Mouse (Mus musculus): ENCODE results near the gene Ccser1. TPM values are rescaled to one million over a fixed set of nuclear protein-coding genes. Genes with fewer than 3 reads are reported as not detected.

Gene Ccser1
- polyA plus RNA-seq, 1 experiment from 2014 or later: not detected

DNA sequence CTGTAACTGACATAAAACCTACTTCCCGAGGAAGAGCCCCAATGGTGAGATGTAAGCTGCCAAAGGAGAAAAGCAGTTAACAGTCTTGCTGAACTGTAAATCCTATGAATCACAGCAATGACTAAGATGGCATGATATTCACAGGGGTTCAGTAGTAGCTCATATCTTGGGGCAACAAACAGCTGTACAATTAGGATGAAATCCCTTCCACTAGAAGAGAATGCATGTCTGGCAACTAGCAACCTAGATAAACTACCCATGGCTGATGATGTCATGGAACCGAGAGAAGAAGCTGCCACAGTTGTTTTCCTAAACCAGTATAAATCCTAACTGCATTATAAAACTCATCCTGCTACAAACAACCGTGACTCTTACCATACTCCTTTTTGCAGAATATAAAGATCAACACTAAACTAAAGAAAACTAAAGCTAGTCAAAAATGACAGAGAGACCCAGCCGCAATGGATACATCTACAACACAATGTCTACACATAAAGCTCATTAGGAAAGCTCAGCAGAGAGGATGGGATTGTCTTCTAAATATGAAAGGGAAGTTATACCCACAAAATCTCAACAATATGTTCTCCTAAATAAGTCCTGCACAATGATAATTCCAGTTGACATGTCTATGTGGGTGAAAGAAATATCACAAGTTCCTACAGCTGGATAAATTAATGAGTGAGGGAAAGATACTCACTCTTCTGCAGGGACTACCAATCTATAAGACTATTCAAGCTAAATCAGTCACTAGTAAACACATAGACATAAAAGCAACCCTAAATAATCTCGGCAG, 550.2 kb downstream of the Ccser1 start:
- H3K27ac ChIP-seq: no peak overlapping the region
- no peak overlapping the region for H3K4me3 ChIP-seq (ENCODE audit: inconsistent target)
- H3K79me2 ChIP-seq (ENCODE audit: inconsistent target): no peaks in the 10 kb centered on the region
- 78% methylated on average over 5 of the region's 5 CpGs for WGBS (ENCODE audit: missing documents)
- no peaks in the 10 kb centered on the region for H3K36me3 ChIP-seq (ENCODE audit: inconsistent target)

DNA sequence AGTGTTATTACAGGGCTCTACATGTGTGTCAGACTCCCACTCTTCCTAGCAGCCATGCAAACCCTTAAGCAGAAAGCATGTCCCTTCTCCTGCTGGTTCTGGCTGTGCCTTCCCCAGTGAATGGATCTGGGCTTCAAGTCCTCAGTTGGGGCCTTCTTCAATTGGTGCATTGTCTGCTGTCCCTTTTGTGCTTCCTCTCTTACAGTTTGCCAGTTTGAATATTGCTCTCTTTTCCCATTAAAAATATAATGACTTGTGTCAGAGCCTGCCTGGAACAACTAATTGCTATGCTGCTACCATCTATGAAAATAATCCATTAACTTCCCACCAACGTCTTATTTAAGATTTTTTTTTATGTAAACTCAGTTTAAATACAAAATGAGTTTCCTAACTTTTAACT, 566.2 kb downstream of the Ccser1 start:
- 40% methylated on average over 1 of the region's 1 CpGs for WGBS (ENCODE audit: missing documents)
- no peak overlapping the region for H3K27ac ChIP-seq
- no peaks in the 10 kb centered on the region for H3K36me3 ChIP-seq (ENCODE audit: inconsistent target)
- no peaks in the 10 kb centered on the region for H3K79me2 ChIP-seq (ENCODE audit: inconsistent target)
- no peak overlapping the region for H3K4me3 ChIP-seq (ENCODE audit: inconsistent target)

DNA sequence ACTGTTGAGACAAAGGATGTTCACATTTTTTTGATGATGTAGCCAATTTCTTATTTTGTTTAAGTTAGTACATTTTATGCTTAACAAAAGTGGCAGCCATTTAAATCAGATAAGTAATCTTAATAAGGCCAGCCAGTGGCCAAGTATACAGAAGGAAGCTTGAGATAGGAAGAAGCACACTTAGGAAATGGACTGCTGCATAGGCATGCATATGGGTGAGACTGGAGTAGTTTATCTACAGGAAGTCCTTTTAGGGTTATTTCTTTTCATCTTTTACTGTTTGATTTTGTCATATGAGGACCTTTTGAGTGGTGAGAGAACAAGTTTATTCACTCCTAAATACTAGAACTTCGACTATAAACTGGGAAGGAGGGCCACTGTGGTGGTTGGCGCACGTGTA, 582.0 kb downstream of the Ccser1 start:
- Histone ChIP-seq H3K4me3 (ENCODE audit: inconsistent target) (no peak overlapping the region), H3K27ac (no peak overlapping the region), H3K36me3 (ENCODE audit: inconsistent target) (no peaks in the 10 kb centered on the region), H3K79me2 (ENCODE audit: inconsistent target) (no peaks in the 10 kb centered on the region)
- WGBS (ENCODE audit: missing documents): 96% methylated on average over 3 of the region's 3 CpGs

DNA sequence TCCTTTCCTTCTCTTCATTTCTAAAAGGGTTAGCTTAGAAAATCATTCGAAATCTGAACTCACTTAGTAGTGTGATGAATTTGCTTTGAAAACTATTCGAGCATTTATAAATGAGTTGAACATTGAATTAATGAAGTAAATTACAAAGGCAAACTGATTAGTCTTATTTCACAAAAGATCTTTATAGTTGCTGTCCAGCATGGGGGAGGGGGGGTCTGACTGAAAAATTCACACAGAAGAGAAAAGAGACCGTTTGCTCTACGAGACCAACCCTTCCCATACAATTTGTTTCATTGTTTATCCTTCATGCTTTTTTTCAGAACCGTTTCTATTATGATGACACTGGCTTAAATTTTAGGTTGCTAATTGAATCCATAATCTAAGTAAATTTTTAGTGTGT, 583.3 kb downstream of the Ccser1 start:
- H3K27ac ChIP-seq: no peak overlapping the region
- no peak overlapping the region for H3K4me3 ChIP-seq (ENCODE audit: inconsistent target)
- WGBS (ENCODE audit: missing documents): 89% methylated on average over 4 of the region's 5 CpGs
- H3K79me2 ChIP-seq (ENCODE audit: inconsistent target): no peaks in the 10 kb centered on the region
- H3K36me3 ChIP-seq (ENCODE audit: inconsistent target): no peaks in the 10 kb centered on the region

DNA sequence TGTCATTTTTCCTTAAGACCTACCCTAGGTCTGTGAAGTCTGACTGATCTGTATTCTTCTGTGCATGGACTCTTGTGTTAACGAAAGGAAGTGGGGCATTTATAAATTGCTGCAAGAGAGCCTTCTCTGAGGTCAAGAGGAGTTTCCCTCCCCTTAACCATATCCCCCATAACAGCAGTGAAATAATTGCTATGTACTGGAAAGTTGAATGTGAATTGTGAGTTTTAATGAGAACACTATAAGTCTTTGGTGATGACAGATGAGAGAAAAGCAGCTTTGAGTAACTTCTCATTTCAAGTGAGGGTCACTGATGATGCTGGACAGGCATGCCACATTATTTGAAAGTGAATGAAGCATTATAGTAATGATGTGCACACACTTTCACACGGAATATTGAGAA, 585.7 kb downstream of the Ccser1 start:
- Histone ChIP-seq H3K27ac (no peak overlapping the region), H3K79me2 (ENCODE audit: inconsistent target) (no peaks in the 10 kb centered on the region), H3K4me3 (ENCODE audit: inconsistent target) (no peak overlapping the region), H3K36me3 (ENCODE audit: inconsistent target) (no peaks in the 10 kb centered on the region)
- 75% methylated on average over 2 of the region's 2 CpGs for WGBS (ENCODE audit: missing documents)

DNA sequence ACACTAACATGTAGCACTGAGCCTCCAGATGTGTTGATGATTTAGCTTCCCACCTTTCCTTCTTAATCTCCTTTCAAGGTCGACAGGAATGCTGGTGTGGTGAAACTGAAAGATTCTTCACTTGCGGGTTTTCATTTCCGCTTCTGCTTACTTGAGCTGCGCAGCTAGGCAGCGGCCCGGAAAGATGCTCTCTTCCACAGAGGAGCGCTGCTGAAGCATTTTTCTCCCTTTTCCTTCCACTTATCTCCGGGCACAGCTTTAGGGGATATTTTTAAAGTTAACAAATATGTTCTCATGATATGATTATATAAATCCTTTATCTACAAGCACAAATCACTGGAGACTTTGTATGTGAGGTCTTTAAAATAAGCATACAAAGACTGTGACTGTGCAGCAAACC, 587.0 kb downstream of the Ccser1 start:
- WGBS (ENCODE audit: missing documents): 76% methylated on average over 3 of the region's 8 CpGs

DNA sequence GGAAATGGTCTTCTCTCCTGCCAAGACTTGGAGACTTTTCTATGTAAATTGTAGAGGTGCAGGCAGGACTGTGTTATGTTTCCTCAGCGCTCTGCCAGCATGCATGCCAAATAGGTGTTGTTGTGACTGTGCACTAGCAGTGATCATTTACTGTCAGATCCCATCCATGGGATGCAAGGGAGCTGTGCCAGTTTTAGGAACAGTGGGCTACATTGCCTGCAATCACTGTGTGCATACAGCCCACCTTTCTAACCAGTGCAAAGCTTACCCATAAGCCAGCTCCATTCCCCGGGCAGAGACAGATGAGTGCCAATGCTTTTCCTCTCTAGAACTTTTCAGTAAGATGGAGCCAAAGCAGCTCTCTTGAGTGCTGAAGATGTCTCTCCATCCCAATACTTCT, 606.6 kb downstream of the Ccser1 start:
- Histone ChIP-seq H3K4me3 (ENCODE audit: inconsistent target) (no peak overlapping the region), H3K79me2 (ENCODE audit: inconsistent target) (no peaks in the 10 kb centered on the region), H3K27ac (no peak overlapping the region), H3K36me3 (ENCODE audit: inconsistent target) (no peaks in the 10 kb centered on the region)
- 100% methylated on average over 2 of the region's 2 CpGs for WGBS (ENCODE audit: missing documents)

More for the DNA sequence above, 587.0 kb downstream of the Ccser1 start:
- Histone ChIP-seq H3K36me3 (ENCODE audit: inconsistent target) (no peaks in the 10 kb centered on the region), H3K79me2 (ENCODE audit: inconsistent target) (no peaks in the 10 kb centered on the region), H3K27ac (no peak overlapping the region), H3K4me3 (ENCODE audit: inconsistent target) (no peak overlapping the region)

DNA sequence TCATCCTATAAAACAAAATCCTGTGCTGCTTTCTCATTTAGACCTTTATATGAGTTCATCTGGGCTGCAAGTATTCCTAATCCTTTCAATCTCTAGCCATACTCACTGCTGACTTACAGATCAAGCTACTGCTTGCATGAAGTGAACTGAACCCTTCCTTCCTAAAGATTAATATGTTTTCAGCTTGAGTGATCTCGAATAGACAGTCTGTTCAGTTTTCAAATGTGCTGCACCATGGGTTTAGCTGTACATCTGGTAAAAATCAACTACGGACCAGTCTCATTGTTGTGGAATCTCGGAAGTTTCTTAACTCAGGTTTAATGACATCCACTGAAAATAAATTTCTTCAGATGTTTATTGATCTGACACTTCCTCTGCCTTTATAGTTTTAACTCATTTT, 620.8 kb downstream of the Ccser1 start:
- Histone ChIP-seq H3K4me3 (ENCODE audit: inconsistent target) (no peak overlapping the region), H3K27ac (no peak overlapping the region), H3K79me2 (ENCODE audit: inconsistent target) (no peaks in the 10 kb centered on the region), H3K36me3 (ENCODE audit: inconsistent target) (no peaks in the 10 kb centered on the region)
- WGBS (ENCODE audit: missing documents): 77% methylated on average over 3 of the region's 3 CpGs

DNA sequence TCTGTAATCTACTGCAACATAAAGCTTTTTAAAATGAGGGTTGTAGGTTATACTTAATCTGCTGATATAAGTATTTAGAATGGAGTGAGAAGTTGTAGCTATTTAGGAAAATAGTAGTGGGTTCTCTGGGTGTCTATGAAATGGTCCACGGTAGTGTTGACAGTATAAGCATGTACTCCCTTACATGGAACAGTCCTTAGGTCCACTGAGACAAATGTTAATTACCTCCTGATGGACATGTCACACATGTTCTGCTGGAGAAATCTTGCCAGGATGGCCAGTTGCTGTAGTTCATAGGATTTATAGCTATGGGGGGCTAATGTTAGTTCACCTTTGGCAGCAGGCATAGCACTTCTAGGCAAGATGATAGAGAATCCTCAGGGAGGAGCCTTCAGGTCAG, 625.4 kb downstream of the Ccser1 start:
- H3K27ac ChIP-seq: no peak overlapping the region
- no peaks in the 10 kb centered on the region for H3K79me2 ChIP-seq (ENCODE audit: inconsistent target)
- 100% methylated on average over 1 of the region's 1 CpGs for WGBS (ENCODE audit: missing documents)
- H3K36me3 ChIP-seq (ENCODE audit: inconsistent target): no peaks in the 10 kb centered on the region
- no peak overlapping the region for H3K4me3 ChIP-seq (ENCODE audit: inconsistent target)

DNA sequence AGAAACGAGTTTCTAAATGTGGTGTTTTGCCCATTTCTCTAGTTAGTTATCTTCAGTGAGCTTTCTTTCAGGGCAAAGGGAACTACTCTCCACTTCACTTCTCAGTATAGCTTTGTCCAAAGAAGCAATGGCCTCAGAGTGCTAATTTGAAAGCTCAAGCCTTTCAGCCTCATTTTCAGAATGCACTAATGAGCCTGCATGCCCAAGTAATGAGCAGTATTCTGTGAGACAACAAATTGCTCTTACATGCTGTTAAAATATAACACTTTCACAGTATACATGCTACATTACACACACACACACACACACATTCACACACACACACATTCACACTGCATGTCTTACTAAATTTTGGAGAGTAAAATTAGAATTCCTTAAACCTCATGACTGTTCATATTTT, 637.6 kb downstream of the Ccser1 start:
- H3K79me2 ChIP-seq (ENCODE audit: inconsistent target): no peaks in the 10 kb centered on the region
- H3K27ac ChIP-seq: no peak overlapping the region
- H3K36me3 ChIP-seq (ENCODE audit: inconsistent target): no peaks in the 10 kb centered on the region
- WGBS (ENCODE audit: missing documents): 73% methylated on average over 1 of the region's 1 CpGs
- H3K4me3 ChIP-seq (ENCODE audit: inconsistent target): no peak overlapping the region

DNA sequence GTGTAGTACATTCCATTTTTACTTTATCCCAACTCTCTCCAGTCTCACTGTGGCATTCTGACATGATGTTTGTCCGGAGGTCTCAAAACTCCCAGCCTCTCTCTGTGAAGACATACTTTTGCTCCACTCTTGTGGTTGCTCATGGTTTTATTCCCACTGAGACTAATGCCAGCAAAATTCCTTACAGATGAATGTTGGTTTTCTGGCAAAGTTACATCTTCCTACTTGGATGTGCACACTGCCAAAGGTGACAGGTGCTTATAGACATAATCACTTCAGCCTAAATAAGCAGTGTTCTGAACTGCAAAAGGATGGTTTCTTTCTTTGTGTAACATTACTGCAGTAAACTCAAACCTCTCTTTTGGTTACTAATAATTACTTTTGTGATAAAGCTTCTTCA, 696.2 kb downstream of the Ccser1 start:
- no peaks in the 10 kb centered on the region for H3K79me2 ChIP-seq (ENCODE audit: inconsistent target)
- H3K4me3 ChIP-seq (ENCODE audit: inconsistent target): no peak overlapping the region
- H3K36me3 ChIP-seq (ENCODE audit: inconsistent target): no peaks in the 10 kb centered on the region
- no peak overlapping the region for H3K27ac ChIP-seq
- 96% methylated on average over 1 of the region's 1 CpGs for WGBS (ENCODE audit: missing documents)

DNA sequence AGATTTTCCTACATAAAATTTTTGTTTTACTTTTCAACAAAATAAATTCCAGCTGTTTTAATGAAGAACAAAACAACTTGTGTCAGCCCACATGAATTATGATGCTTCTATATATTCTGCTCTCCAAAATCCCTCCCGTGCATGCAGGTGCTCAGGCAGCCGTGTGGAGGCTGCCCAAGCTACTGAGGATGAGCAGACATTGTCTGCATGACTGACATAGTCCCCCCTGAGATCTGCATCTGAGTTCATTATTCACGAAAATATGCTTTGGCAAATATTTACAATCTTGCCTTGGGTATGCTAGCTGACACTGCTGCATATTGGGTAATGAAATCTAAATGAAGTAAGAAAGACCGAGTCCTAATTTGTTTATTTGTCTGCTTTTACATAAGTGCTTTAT, 718.1 kb downstream of the Ccser1 start:
- Histone ChIP-seq H3K4me3 (ENCODE audit: inconsistent target) (no peak overlapping the region), H3K27ac (no peak overlapping the region), H3K36me3 (ENCODE audit: inconsistent target) (no peaks in the 10 kb centered on the region), H3K79me2 (ENCODE audit: inconsistent target) (no peaks in the 10 kb centered on the region)
- 86% methylated on average over 4 of the region's 4 CpGs for WGBS (ENCODE audit: missing documents)

DNA sequence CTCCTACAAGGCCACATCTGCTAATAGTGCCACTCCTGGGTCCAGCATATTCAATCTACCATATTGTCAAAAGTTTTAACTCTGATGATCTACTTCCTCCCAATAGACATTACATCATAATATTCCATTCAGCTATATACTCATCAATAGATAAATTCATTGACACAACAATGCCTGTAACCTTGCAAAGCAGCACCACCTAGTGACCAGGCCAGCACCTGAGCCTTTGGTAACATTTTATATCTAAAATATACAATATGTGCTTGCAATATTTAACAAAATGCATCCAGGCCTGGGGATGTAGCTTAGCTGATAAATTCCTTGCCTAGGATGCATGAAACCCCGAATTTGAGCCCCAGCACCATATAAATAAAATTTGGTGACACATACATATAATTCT, 722.6 kb downstream of the Ccser1 start:
- no peaks in the 10 kb centered on the region for H3K36me3 ChIP-seq (ENCODE audit: inconsistent target)
- H3K79me2 ChIP-seq (ENCODE audit: inconsistent target): no peaks in the 10 kb centered on the region
- no peak overlapping the region for H3K27ac ChIP-seq
- H3K4me3 ChIP-seq (ENCODE audit: inconsistent target): no peak overlapping the region
- 36% methylated on average over 1 of the region's 1 CpGs for WGBS (ENCODE audit: missing documents)

DNA sequence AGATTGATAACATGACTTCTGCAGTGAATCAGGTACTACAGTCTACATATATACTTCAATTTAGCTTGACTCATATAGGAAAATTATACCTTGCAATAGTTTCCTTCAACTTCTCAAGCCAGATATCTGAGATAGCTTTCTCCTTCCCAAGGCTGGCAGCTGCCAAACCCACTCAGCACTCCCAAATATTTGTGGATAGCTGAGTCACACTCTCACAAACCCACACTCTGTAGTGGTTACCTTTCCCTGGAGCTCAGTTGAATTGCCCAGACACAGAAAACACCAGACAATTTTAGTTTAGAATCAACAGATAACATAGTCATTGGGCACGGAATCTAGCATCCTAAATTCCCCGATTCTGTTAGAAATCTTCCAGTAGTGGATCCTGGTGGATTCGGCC, 732.8 kb downstream of the Ccser1 start:
- WGBS (ENCODE audit: missing documents): 83% methylated on average over 3 of the region's 3 CpGs
- Histone ChIP-seq H3K36me3 (ENCODE audit: inconsistent target) (no peaks in the 10 kb centered on the region), H3K4me3 (ENCODE audit: inconsistent target) (no peak overlapping the region), H3K79me2 (ENCODE audit: inconsistent target) (no peaks in the 10 kb centered on the region), H3K27ac (no peak overlapping the region)

DNA sequence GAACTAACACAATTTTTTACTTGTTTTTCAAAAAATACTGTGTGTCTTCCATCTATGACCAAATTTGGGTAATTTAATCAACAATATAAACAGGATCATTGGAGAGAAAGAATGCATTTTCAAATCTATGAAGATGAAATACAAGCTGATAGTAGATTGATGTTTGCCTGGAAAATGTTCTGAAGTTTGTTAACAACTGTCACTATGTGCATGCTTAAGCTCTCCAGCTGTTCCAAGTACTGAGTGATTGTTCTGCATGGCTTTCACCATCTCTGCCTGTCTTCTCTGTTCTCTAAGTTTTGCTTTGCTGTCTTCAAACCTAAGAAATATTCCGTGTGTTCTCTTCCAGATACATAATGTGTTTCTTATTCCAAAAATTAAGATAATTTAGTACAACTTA, 751.5 kb downstream of the Ccser1 start:
- Histone ChIP-seq H3K79me2 (ENCODE audit: inconsistent target) (no peaks in the 10 kb centered on the region), H3K4me3 (ENCODE audit: inconsistent target) (no peak overlapping the region), H3K27ac (no peak overlapping the region), H3K36me3 (ENCODE audit: inconsistent target) (no peaks in the 10 kb centered on the region)
- 89% methylated on average over 1 of the region's 1 CpGs for WGBS (ENCODE audit: missing documents)

DNA sequence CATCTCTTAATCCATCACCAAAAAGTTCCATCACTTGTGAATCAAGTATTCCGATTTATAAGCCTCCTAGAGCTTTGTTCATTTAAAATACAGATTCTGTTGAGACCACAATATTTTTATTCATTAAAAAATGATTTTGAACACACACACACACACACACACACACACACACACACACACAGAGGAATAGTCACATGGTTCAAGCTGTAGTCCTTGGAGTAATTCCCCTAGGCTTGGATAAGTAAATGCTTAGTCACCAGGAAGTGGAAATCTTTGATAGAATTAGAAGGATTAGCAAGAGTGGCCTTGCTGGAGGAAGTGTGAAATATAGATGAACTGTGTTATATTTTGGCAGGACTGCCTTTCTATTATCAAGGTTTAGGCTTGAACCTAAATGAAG, 756.5 kb downstream of the Ccser1 start:
- WGBS (ENCODE audit: missing documents): 80% methylated on average over 1 of the region's 1 CpGs
- Histone ChIP-seq H3K36me3 (ENCODE audit: inconsistent target) (no peaks in the 10 kb centered on the region), H3K79me2 (ENCODE audit: inconsistent target) (no peaks in the 10 kb centered on the region), H3K4me3 (ENCODE audit: inconsistent target) (no peak overlapping the region), H3K27ac (no peak overlapping the region)

Data from macrophage (primary cell).